Mouse (Mus musculus) regulatory T cell (primary cell): ENCODE measurements around the gene Pdzd3.

Experiments
- in situ Hi-C: fragments of 300-600 bp; cut with MboI, MseI; formaldehyde crosslinking; loops from one replicate; pipeline ENCODE4 v1.15.1; 2025; ENCODE audit warnings: high pct_unique_total_duplicates

Gene Pdzd3

DNA sequence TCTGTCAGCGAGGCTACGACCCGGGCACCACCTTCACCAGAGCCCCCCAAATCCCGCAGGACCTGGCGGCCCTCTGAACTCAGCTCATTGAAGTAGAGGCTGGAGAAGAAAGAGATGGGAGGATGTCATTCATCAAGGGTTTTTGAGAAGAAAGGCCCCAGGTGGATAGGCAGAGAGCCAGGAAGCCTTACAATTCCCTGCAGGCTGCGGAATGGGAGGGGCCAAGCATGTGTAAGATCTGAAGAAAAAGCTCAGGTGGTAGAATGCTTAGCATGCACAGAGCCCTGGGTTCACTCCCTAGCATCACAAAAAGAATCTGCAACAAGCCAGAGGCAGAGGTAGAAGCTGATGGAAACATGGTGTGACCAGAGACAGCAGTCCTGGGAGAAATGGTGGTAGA lies 2.2 kb upstream of the Pdzd3 start:
- in situ Hi-C loops, result loop anchor here (25.0 kb wide), 1 partner anchor 491 kb away; no protein-coding TSS in a partner anchor

DNA sequence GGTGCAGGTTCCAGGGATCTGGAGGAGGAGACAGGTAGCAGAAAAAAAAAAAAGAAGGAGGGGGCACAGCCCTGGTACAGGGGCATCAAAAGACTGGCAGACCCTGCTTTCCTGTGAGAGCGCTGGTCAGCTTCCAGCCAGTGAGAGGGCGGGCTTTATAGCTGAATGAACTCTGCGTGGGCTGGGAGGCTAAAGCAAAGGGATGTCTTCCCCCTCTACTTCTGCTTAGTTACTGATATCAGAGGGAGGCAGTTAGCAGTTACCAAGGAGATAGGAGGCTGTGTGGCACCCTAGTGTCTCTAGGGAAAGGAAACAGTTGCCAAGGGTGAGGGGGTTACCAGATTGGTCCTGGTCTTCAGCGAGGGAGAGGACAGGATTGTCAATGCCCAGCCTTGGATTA lies 826 bp downstream of the Pdzd3 start:
- in situ Hi-C loops, result loop anchor here (25.0 kb wide), 1 partner anchor 488 kb away; no protein-coding TSS in a partner anchor

DNA sequence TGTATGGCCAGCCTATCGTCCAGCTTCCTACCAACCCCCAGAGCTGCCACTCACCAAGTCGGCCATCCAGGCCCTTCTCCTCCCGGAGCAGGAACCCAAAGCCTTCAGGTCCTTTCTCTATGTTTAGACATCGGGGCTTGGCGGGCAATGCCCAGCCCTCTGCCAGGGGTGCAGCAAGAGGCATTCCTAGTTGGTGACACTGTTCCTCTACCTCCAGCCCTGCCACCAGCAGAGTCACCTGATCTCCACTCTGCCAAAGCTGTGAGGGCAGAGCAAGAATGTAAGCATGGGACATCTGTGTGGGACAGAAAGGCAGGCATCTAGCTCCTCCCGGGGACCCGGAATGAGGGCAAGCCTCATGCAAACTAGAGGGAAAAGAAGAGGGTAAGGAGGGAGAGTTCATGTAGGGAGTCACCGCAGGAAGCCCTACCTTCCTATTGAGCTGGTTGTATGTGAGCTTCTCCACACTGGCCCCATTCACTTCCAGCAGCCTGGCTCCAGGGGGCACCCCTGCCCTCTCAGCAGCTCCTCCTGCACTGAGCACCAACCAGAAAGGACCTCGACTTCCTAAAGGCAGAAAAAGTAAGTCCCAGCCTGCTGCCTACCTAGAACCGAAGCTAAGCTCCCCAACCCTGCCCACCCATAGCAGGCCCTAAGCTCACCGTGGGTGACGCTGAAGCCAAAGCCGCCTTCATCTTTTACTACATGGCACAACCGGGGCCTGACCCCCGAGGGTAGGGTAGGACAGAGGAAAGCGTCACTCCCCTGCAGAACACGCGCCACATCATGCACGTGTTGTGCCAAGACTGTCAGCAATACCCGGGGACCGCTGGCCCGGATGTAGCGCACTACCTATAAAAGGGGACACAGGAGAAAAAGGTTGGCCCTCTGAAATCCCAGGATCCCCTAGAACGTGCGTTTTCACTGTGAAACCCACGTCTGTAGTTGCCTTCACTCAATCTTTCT lies 1.8 kb downstream of the Pdzd3 start:
- in situ Hi-C loops, result loop anchor here (25.0 kb wide), 1 partner anchor 487 kb away; no protein-coding TSS in a partner anchor

DNA sequence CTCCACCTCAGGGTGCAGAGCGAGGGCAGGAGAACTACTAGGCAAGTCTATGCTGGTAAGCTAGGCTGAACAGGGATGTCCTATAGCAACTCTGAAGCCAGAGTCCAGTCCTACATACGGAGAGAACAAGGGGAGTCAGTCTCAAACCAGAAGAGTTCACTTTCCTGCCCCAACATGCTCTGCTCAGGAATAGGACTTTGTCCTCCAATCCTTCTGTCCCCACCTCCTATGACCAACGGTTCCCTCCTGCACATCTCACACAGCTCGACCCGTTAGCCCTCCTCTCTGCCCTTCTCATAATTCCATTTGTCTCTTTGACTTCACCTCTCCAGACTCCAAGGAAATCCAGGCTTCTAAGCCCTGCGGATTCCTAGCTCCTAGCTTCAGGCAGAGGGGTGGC lies 3.4 kb downstream of the Pdzd3 start:
- in situ Hi-C loops, result no loop called here

DNA sequence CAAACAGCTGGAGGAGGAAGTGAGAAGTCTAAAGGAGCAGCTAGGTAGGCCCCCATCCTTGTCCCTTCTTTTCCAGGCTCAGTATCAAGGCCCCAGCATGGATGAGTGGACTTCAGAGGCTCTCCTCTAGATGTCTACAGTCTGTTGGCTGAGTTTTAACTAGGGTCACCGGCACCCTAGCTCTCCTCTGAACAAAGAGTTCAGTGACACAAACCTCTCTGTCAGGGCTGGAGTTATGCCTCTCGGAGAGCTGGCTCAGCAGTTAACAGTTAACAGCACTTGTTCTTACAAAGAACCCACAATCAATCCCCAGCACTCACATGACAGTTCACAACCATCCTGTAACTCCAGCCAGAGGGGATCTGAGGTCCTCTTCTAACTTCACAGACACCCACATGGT lies 7.7 kb downstream of the Pdzd3 start:
- in situ Hi-C loops, result no loop called here

DNA sequence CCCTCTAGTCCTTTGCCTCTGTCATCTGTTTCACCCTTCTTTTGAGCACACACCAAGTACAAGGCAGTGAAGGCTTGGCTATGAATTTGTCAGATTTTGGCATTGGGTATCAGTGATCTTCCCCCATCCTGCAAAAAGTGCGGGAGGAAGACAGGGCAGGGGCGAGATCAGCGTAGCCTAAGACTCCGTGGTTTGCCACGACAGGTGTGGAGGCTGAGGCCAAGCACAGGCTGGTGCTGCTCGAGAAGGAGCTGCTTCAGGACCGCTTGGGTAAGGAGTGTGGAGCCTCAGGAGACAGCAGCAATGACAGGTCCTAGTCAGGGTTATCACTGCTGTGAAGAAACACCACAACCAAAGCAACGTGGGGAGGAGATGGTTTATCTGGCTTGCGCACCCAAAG lies 9.9 kb downstream of the Pdzd3 start:
- in situ Hi-C loops, result no loop called here

DNA sequence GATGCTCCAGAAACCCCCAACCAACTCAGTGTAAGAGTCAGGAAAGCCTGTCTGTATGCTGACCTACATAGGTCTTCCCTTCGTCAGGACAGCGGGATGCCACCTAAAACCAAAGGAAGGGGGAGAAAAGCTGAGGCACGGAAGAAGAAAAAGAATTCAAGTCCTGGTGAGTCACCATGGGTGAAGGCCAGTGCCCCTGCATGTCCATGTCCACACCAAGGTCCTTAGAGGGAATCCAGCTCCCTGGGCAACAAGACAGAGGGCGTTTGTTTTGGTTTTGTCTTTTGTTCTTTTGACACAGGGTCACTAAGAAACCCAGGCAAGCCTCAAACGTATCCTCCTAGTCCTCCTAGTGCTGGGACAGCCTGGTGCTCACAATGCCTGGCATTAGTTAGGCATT lies 10.4 kb downstream of the Pdzd3 start:
- in situ Hi-C loops, result no loop called here

DNA sequence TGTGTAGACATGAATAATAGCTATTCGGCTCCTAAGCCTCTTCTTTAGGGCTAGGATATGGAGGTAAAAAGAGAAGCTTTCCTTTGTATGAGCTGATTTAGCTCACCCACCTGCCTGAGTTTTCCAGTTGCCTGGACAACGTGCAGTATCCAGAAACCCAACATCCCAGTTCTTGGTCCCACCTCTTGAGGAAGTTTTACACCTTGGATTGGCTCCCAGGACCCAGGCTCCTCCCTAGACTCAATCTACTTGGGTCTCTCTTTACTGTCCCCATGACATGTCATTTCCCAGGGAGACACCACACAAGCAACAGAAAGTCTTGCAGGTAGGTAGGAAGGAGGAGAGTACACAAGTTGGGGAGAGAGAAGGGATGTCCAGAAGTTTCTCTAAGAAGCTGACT lies 10.9 kb downstream of the Pdzd3 start, which contains the start of gene Ccdc153:
TSS of gene Ccdc153 (plus strand) at position 278 of the 400 bp plus-strand sequence.
- in situ Hi-C loops, result no loop called here

DNA sequence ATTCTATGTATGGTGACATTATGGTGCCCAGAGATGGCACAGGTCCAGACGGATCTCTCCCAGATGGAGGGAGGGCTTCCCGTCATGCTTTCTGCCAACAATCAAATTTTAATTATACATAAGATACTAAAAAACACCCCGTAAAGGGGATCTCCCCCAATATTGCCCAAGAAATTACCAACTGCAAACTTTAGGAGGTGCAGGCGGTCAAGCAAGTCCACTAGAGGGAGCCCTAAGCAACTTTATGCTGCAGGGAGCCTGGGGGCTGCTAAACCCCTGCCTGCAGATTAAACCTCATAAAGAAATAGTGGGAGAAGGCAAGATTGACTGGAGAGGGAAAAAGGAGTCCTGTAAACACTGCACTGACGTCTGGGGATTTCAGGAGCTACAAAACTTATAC lies 11.8 kb downstream of the Pdzd3 start:
- in situ Hi-C loops, result no loop called here

DNA sequence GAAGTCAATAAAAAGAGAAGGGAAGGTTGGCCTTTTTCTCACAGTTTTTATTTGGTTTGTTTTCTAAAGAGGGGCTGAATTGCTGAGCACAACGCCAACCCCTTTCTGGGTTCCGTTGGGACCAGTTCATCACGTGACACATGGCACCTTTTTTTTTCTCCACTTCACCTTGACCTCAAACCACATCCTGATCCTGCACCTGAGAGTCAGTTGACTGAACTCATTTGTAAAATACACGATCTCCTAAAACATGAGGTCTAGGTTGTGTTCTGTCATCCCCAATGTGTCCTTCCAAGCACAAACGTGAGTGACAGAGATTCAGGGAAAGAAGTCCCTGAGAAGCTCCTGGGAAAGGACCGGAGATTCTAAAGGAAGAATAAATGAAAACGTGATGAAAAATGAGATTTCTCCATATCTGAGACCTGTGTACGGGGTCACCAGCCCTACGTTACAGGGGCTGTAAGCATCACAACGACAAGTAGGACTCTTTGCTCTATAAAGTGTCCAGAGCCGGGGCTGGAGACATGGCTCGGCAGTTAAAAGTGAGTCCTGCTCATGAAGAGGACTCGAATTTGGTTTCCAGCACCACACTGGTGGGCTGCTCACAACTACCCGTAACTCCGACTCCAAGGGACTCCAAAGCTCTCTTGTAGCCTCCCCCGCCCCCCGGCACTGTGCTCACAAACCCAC lies 12.6 kb downstream of the Pdzd3 start:
- in situ Hi-C loops, result no loop called here

DNA sequence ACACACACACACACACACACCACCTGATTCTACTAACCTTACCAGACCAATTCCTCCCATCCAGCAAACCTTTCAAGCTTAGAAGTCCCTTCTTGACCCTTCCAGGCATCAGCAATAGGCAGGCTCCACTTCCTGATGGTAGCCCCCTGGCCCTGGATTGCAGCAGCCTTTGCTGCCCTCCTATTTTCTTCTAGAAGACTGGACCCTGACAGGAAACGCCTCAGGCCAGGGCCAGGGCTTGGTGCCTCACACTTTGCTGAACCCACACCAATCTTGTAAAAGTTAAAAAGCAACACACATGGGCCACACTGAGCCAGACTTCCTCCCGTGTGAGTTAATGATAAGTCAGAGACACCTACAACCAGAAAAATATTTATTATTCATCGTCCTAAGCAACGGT lies 14.1 kb downstream of the Pdzd3 start:
- in situ Hi-C loops, result no loop called here

DNA sequence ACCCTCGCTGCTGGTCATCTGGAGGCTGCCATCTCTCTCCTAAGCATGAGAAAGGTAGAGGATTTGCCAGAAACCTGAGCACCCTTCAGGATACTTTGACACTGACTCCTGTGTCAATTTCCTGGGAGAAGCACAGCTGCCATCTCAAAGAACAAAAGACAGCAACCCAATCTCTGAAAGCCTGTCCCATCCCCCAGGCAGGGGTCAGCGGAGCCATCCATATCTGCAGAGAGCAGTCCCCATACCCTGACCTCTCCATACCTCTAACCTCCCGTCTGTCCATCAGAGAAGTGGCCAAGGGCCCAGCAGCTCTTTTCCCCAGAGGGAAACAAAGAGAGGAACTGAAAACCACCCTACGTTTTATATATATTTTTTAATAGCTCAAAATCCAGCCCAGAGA lies 14.7 kb downstream of the Pdzd3 start:
- in situ Hi-C loops, result no loop called here

DNA sequence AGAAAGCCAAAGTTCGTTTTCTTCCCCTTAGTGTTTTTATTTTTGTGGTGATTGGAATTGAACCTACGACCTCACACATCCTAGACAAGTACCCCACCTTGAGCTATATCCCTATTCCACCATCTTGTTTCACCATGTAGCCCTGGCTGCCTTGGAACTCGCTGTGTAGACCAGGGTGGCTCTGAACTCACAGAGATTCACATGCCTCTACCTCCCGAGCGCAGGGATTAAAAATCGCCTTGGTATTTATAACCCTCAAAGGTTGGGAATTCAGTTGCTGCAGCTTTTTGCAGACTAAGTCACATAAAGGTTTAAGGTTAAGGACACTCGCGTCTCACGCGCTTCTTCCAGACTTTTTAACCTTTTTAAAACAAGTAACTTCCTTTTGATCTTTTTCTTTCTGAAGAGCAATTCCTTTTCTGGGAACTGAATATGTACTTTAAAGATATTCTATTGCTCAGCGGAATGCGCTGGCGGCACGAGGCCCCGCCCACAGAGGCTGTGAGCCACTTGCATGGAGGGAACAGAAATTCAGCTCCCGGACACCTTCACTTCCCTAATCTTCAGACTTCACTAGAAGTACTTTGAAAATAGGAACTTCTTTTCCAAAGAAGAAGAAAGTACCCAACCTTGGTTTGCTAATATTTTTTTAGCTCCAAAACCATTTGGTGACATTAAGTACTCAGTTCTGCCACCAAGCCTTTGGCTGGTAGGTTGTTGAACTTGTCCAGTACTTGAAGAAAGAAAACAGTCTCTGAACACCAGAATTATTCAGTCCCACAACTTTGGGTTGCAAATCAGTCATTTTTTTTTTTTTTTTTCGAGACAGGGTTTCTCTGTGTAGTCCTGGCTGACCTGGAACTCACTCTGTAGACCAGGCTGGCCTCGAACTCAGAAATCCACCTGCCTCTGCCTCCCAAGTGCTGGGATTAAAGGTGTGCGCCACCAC lies 16.5 kb downstream of the Pdzd3 start:
- in situ Hi-C loops, result no loop called here

DNA sequence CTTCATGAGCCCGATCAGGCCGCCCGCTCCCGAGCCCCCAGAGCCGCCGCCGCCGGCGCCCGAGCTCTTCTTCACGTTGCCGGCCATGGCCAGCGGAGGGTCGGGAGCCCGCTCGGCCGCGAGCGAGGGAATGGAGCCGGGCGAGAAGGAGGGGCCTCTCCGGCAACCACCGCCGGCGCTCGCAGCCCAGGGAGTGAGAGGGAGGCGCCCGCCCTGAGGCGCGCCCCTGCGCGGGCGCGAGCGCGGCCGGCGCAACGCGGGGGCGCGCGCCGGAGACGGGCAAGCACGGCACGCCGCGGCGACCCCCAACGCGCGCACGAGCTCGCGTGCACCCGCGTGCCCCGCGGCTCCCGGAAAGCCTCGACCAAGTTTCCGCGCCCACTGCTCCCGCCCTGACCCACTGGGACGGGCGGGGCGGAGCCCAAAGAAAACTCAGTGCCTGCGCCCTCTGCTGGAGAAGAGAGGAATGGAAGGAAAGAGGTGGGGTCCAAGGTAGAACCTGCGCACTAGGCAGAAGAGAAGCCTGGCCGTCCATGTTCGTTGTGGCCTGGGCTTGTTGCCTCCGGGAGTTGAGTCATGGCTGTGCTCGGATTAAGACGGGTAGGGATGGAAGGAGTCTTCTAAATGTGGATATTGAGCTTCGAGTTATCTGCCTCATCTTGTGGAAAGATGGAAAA lies 17.3 kb downstream of the Pdzd3 start, which contains the start of gene Cbl:
TSS of gene Cbl (minus strand) at position 248 of the 677 bp plus-strand sequence.
- in situ Hi-C loops, result no loop called here

DNA sequence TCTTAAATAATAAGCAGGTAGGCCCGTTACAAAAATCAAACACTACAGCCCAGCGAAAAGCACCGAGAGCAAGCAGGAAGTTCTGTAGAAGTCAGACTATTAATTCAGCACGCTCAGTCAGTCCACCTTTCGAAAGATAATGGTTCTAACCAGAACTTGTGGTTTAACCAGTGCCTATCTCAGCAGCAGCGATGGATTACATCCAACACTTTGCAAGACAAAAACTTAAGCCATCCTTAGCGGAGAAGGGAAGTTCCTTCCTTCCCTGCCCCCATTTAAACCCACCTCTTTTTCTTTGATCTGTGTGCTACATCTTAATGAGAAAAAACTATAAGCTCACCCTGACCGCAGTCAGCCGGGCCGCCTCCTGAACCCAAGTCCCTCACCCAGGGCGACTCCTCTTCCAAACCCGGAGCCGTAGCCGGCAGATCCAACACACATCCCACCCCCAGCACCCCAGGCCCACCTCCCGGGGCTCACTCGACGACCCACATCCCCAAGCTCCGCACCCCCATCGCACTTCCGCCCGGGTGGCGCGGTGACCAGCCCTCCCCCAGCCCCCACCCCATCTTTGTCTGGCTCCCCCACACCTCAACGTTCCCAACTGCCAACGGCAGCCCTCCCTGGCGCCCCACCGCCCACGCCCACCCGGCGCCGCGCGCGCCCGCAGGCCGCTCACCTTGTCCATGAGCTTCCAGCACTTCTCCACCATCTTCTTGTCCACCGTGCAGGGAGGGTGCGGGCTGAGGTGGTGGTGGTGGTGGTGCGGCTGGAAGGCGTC lies 18.1 kb downstream of the Pdzd3 start:
- in situ Hi-C loops, result no loop called here

DNA sequence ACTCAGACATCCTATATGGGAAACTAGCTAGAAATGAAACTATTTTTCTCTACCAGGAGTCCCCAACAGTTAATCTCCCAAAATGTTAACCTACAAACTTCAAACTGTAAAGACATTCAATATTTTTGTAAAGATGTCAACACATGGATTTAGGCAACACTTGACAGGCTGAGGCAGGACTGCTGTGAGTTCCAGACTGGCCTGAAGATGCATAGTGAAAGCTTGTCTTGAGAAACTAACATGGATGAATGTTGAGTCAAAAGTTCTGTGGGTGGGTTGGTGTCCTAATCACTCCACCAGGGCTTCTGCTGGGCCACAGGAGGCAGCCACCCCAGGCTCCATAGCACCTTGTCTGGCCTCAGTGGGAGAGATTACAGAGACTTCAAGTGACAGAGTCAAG lies 19.7 kb downstream of the Pdzd3 start:
- in situ Hi-C loops, result no loop called here

DNA sequence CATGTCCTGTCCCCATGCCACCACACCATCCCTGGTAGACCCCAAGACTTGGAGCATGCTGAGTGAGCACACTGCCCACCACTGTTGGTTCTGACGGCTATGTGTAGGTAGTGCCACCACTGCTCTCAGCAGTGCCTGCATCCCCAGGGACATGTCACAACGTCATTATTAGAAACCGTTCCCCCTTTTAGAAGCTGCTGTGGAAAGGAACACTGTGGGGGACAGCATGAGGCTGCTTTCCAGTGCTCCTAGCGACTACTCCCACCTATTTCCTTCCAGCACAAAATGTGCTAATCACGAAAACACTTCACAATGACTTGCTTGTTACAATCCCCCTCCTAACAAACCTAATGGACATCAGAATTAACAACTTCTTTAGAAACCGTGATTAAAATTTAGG lies 25.3 kb downstream of the Pdzd3 start:
- in situ Hi-C loops, result loop anchor here (5.0 kb wide), 1 partner anchor 39 kb away; no protein-coding TSS in a partner anchor

DNA sequence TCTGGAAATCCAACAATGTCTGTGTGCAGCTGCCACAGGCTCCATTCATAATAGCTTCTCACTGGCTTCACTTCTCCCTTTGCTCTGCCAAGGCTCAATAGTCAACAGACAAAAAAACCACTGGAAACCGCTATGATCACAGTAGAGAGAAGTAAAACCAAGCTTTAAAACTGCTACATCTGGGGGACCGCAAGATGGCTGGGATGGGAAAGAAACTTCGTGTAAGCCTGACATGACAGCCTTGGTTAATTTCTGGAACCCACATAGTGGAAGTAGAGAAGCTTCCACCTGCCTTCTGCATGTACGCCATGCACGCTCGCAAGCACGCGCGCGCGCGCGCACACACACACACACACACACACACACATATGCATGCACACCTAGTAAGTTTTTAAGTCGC lies 37.7 kb downstream of the Pdzd3 start:
- in situ Hi-C loops, result no loop called here

DNA sequence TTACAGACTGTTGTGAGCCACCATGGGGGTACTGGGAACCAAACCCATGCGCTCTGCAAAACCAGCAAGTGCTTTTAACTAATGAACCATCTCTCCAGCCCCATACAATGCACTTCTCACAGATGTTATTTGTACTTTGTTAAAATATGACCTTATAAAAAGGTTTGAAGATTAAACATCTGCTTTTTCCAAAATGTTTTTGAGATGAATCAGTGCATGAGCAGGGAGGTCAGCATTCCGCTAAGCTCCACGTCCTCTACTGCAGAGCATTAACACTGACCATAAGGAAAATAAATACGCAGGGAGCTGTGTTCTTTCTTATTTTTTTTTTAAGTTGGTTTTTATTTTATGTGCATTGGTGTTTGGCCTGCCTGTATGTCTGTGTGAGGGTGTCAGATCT lies 38.9 kb downstream of the Pdzd3 start:
- in situ Hi-C loops, result no loop called here

DNA sequence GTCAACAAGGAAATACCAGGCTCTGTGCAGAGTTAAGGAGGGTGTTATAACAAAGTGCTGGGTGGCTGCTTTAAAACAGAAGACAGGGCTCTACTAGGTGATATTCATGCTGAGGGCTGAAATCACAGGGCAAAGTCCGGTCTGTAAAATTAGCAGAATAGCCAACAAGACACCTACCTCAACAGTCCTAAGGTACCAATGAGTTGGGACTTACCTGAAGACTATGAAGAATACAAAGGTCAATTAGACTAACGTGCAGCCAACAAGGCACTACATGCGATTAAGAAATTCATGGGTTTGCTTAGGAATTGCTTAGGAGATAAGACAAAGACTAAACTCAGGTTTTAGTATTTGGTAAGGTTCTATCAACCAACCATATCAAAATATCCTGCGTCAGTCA lies 41.9 kb downstream of the Pdzd3 start:
- in situ Hi-C loops, result no loop called here
